Mouse (Mus musculus): ENCODE measurements around the gene Mlycd. TPM values are rescaled to one million over a fixed set of nuclear protein-coding genes. Genes with fewer than 3 reads are reported as not detected.
A peak's percentile ranks its signal among the peaks of the same experiment; 100 is the strongest.

The Mlycd gene
- polyA plus RNA-seq, 1 experiment from 2014 or later = 22.0 TPM

DNA sequence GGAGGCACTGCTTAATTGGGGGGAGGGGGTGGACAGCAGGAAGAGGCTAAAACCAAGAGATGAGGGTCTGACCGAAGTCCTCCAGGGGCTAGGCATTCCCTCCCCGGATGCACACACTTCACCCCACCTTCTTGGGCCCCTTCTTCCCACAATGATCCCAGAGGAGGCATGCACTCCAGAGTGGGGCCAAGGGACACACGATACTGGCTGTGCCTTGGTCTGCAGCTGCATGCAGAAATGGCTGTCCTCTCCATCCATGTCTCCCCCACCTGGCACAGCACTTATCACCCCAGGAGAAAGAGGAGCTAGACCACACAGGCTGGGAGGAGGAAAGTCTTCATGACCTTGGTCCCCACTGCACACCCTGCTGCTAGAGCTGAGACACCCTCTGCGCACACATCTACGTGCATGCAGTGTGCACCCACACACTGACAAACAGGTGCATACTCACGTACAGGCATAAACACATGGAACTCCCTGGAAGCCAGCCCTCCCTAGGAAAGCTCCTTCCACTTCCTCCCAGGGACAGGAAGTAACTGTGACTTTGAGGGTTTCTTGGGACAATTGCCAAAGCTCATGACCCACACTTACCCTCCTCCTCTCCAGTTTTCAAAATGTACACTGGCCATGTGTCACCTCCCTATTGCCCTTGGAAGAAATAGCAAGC is 31.5 kb downstream of the Mlycd start:
- 72% methylated on average over 6 of the region's 6 CpGs for WGBS
- no peak for DNase-seq (ENCODE audit: low spot score)
- Histone ChIP-seq H3K36me3 (ENCODE audit: control insufficient read depth, insufficient read depth, low read length) (no peaks in the 10 kb centered on the region), H3K27me3 (ENCODE audit: control insufficient read depth, insufficient read depth, low read length) (no peaks in the 10 kb centered on the region), H3K9ac (ENCODE audit: low read length) (no peak overlapping the region), H3K27ac (replicated peaks) (peak overlapping the region; percentile 73), H3K4me2 (replicated peaks; ENCODE audit: low read depth) (no peak overlapping the region), H3K4me1 (replicated peaks; ENCODE audit: control insufficient read depth, insufficient read depth) (peaks cover 10% of the 10 kb centered on the region), H3K9me3 (ENCODE audit: control insufficient read depth, low read length) (no peaks in the 10 kb centered on the region), H3K4me3 (ENCODE audit: low read depth, low read length) (no peak overlapping the region)
- ATAC-seq (ENCODE audit: low FRiP score, low TSS enrichment) = no peak; the same call in 1 of the 2 replicates
- TF ChIP-seq EP300 (optimal IDR thresholded peaks at IDR 0.05) = no peak
- TF ChIP-seq CTCF (IDR thresholded peaks at IDR 0.05; ENCODE audit: low read depth) = no peak

DNA sequence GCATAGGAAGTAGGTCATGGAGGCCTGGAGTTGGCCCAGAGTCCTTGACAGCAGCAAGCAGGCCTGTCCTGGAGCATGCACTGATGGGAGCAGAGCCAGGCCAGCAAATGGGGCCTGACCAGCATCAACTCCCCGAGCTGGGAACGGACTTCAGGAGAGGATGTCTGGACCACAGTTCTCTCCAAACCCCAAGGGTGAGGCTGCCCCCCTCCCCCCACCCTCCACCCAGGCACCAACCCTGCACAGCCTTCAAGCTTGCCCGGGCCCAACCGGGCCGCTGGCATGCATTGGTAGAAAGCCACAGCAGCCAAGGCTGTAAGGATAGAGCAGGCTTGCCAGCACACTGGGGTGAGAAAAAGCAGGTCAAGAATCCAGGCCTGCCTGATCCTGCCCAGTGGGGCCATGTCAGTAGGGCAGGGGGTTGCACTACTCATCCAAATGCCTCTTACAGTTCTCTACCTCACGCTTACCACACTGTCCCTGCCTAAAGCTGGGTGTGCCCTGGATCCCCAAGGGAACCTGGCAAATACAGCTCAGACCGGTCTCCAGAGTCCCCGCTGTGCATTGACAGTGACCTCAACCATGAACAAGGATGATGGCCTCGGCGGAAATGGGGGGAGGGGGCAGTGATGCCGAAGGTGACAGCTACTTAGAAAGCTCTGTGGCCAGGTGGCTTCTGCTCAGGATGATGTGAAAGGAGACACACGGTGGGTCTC is 33.1 kb downstream of the Mlycd start:
- no peaks in the 10 kb centered on the region for H3K9me3 ChIP-seq (ENCODE audit: control insufficient read depth, low read length)
- ATAC-seq (ENCODE audit: low FRiP score, low TSS enrichment) = no peak
- no peaks in the 10 kb centered on the region for H3K36me3 ChIP-seq (ENCODE audit: control insufficient read depth, insufficient read depth, low read length)
- H3K27ac ChIP-seq (replicated peaks) = peak overlapping the region; percentile 35; the same call in 1 of the 2 replicates
- WGBS = 64% methylated on average over 12 of the region's 12 CpGs
- H3K4me2 ChIP-seq (replicated peaks; ENCODE audit: low read depth) = no peak overlapping the region
- H3K4me3 ChIP-seq (ENCODE audit: low read depth, low read length) = no peak overlapping the region
- no peak overlapping the region for H3K9ac ChIP-seq (ENCODE audit: low read length)
- no peaks in the 10 kb centered on the region for H3K27me3 ChIP-seq (ENCODE audit: control insufficient read depth, insufficient read depth, low read length)
- DNase-seq (ENCODE audit: low spot score) = no peak
- no peak for TF ChIP-seq EP300 (optimal IDR thresholded peaks at IDR 0.05)
- peaks cover 6% of the 10 kb centered on the region; the same call in 1 of the 2 replicates for H3K4me1 ChIP-seq (replicated peaks; ENCODE audit: control insufficient read depth, insufficient read depth)

DNA sequence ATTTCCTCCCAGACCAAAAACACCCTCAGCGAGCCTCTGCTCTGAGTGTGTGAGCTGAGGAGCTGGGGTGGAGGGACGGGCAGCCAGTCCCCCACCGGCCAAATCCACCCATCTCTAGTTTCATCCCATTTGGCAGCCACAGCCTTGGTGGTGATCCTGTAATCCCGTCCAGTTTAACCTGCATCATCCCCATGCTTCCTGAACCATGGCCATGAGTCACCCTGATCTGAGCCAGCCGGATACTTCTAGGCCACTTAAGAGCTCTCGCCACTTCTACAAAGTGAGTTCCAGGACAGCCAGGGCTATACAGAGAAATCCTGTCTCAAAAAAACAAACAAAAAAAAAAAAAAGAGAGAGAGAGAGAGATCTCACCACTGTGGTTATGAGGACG is 33.7 kb downstream of the Mlycd start:
- Histone ChIP-seq H3K9ac (ENCODE audit: low read length) (no peak overlapping the region), H3K27me3 (ENCODE audit: control insufficient read depth, insufficient read depth, low read length) (no peaks in the 10 kb centered on the region), H3K4me1 (replicated peaks; ENCODE audit: control insufficient read depth, insufficient read depth) (peaks cover 6% of the 10 kb centered on the region; the same call in 1 of the 2 replicates), H3K27ac (replicated peaks) (no peak overlapping the region), H3K36me3 (ENCODE audit: control insufficient read depth, insufficient read depth, low read length) (no peaks in the 10 kb centered on the region), H3K9me3 (ENCODE audit: control insufficient read depth, low read length) (no peaks in the 10 kb centered on the region), H3K4me2 (replicated peaks; ENCODE audit: low read depth) (no peak overlapping the region), H3K4me3 (ENCODE audit: low read depth, low read length) (no peak overlapping the region)
- no peak for DNase-seq (ENCODE audit: low spot score)
- 46% methylated on average over 7 of the region's 7 CpGs for WGBS
- ATAC-seq (ENCODE audit: low FRiP score, low TSS enrichment) = no peak
- TF ChIP-seq CTCF (IDR thresholded peaks at IDR 0.05; ENCODE audit: low read depth) (no peak), EP300 (optimal IDR thresholded peaks at IDR 0.05) (no peak)

DNA sequence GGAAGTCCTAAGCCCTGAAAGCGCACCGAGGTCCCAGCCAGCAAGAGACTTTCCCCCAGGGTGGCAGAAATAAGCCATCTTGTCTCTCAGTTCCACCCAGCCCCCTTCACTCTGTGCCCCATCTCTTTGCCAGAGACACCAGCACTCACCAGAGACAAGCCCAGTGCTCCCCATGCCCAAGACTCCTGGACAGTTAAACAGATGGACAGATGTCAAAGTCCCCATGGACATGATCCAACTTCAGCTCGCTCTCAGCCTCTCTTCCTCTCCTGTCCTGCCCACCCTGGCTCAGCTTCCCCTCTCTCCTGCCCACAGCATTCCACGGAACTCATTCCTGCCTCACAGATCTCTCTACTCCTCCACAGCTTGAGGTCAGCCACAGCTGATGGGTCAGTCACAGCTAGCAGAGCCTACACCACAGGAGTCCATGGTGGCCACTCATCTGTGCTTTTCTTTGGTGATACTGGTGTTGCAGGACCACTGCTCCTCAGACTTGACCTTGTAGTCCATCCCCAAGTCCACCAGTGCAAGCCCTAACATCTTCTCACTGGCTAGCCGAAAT is 34.2 kb downstream of the Mlycd start:
- Histone ChIP-seq H3K4me3 (ENCODE audit: low read depth, low read length) (no peak overlapping the region), H3K9me3 (ENCODE audit: control insufficient read depth, low read length) (no peaks in the 10 kb centered on the region), H3K27ac (replicated peaks) (no peak overlapping the region), H3K27me3 (ENCODE audit: control insufficient read depth, insufficient read depth, low read length) (no peaks in the 10 kb centered on the region), H3K9ac (ENCODE audit: low read length) (no peak overlapping the region), H3K4me1 (replicated peaks; ENCODE audit: control insufficient read depth, insufficient read depth) (peaks cover 6% of the 10 kb centered on the region; the same call in 1 of the 2 replicates), H3K4me2 (replicated peaks; ENCODE audit: low read depth) (no peak overlapping the region), H3K36me3 (ENCODE audit: control insufficient read depth, insufficient read depth, low read length) (no peaks in the 10 kb centered on the region)
- TF ChIP-seq CTCF (IDR thresholded peaks at IDR 0.05; ENCODE audit: low read depth) (no peak), EP300 (optimal IDR thresholded peaks at IDR 0.05) (no peak)
- DNase-seq (ENCODE audit: low spot score) = no peak
- ATAC-seq (ENCODE audit: low FRiP score, low TSS enrichment) = no peak
- 55% methylated on average over 5 of the region's 5 CpGs for WGBS

DNA sequence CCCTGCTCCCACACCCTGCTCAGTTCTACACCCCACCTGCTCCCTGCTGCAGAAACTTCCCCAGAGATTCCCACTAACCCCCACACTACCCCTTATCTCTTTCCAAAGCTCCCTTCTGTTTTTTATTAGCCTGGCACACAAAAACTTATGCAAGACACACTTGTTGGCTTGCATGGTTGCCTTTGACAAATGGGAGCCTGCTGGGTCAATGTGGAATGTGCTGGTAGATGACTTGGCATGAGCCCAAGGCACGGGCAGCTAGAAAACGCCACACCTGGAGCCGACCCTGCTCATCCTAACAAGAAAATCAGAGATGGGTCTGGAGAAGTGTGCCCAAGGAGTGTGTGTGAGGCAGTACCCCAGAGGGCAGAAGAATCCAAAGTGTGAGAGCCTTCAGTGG is 34.9 kb downstream of the Mlycd start:
- H3K27ac ChIP-seq (replicated peaks) = no peak overlapping the region
- H3K9ac ChIP-seq (ENCODE audit: low read length) = no peak overlapping the region
- ATAC-seq (ENCODE audit: low FRiP score, low TSS enrichment) = no peak

DNA sequence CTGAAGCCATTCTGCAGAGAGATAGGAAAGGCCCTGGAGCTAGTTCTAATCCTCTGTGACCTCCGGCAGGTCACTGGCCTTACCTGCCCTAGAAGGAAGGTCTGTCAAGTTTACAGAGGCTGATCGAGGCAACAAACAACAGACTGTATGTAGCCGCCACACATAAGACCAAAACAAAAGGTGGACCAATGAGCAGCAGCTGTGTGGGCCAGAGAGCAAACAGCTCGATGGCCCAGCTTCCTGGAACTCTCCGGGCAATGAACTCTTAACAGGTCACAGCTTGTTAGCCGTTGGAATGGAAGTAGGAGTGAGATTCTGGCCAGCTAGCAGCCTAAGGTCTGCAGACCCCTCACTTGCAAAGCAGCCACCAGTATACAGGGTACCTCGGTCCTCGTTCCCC is 35.6 kb downstream of the Mlycd start:
- Histone ChIP-seq H3K9me3 (ENCODE audit: control insufficient read depth, low read length) (no peaks in the 10 kb centered on the region), H3K4me1 (replicated peaks; ENCODE audit: control insufficient read depth, insufficient read depth) (peaks cover 6% of the 10 kb centered on the region; the same call in 1 of the 2 replicates), H3K36me3 (ENCODE audit: control insufficient read depth, insufficient read depth, low read length) (no peaks in the 10 kb centered on the region), H3K4me3 (ENCODE audit: low read depth, low read length) (no peak overlapping the region), H3K9ac (ENCODE audit: low read length) (no peak overlapping the region), H3K27ac (replicated peaks) (no peak overlapping the region), H3K27me3 (ENCODE audit: control insufficient read depth, insufficient read depth, low read length) (no peaks in the 10 kb centered on the region), H3K4me2 (replicated peaks; ENCODE audit: low read depth) (no peak overlapping the region)
- DNase-seq (ENCODE audit: low spot score) = no peak
- ATAC-seq (ENCODE audit: low FRiP score, low TSS enrichment) = no peak
- TF ChIP-seq CTCF (IDR thresholded peaks at IDR 0.05; ENCODE audit: low read depth) = no peak
- no peak for TF ChIP-seq EP300 (optimal IDR thresholded peaks at IDR 0.05)
- 64% methylated on average over 8 of the region's 8 CpGs for WGBS

More for the DNA sequence above, 34.9 kb downstream of the Mlycd start:
- no peak for DNase-seq (ENCODE audit: low spot score)
- Histone ChIP-seq H3K9me3 (ENCODE audit: control insufficient read depth, low read length) (no peaks in the 10 kb centered on the region), H3K27me3 (ENCODE audit: control insufficient read depth, insufficient read depth, low read length) (no peaks in the 10 kb centered on the region), H3K4me3 (ENCODE audit: low read depth, low read length) (no peak overlapping the region), H3K36me3 (ENCODE audit: control insufficient read depth, insufficient read depth, low read length) (no peaks in the 10 kb centered on the region), H3K4me1 (replicated peaks; ENCODE audit: control insufficient read depth, insufficient read depth) (peaks cover 6% of the 10 kb centered on the region; the same call in 1 of the 2 replicates), H3K4me2 (replicated peaks; ENCODE audit: low read depth) (no peak overlapping the region)
- TF ChIP-seq CTCF (IDR thresholded peaks at IDR 0.05; ENCODE audit: low read depth) (no peak), EP300 (optimal IDR thresholded peaks at IDR 0.05) (no peak)
- 55% methylated on average over 3 of the region's 3 CpGs for WGBS
